Mouse (Mus musculus) heart, adult 2 months (tissue): ENCODE results near the gene Fbxl13. TPM values are rescaled to one million over a fixed set of nuclear protein-coding genes. Genes with fewer than 3 reads are reported as not detected.

Experiments
- DNase-seq, 2 experiments: peaks; one replicate each; pipeline ENCODE4 v3.0.0; 2021
- H3K27ac ChIP-seq: fragments of 200-600 bp; 2 replicates; pipeline ENCODE4 v1.8.1; 2022
- H3K27me3 ChIP-seq: fragments of 200-500 bp; 2 replicates; pipeline ENCODE4 v1.6.1; 2012; ENCODE audit warnings: mild to moderate bottlenecking, low read length, inconsistent platforms, mixed read lengths; ENCODE audit not compliant: control insufficient read depth, insufficient read depth
- H3K36me3 ChIP-seq: fragments of 200-500 bp; 2 replicates; pipeline ENCODE4 v1.6.1; 2012; ENCODE audit warnings: low read length, inconsistent platforms; ENCODE audit not compliant: control insufficient read depth, insufficient read depth
- H3K4me1 ChIP-seq: fragments of 200-500 bp; 2 replicates; pipeline ENCODE4 v1.6.1; 2011; ENCODE audit warnings: low read length; ENCODE audit not compliant: control insufficient read depth, insufficient read depth
- H3K4me3 ChIP-seq: fragments of 200-600 bp; 2 replicates; pipeline ENCODE4 v1.8.1; 2022
- H3K79me2 ChIP-seq: fragments of 200-500 bp; replicated peaks from 2 replicates; pipeline ENCODE4 v1.6.1; 2012; ENCODE audit warnings: mild to moderate bottlenecking, inconsistent platforms, low read length, moderate library complexity, mixed read lengths; ENCODE audit not compliant: control insufficient read depth, insufficient read depth
- H3K9ac ChIP-seq: fragments of 200-500 bp; 2 replicates; pipeline ENCODE4 v1.6.1; 2012; ENCODE audit warnings: low read depth, mild to moderate bottlenecking, control low read depth, inconsistent platforms, low read length, mixed read lengths
- CTCF ChIP-seq: fragments of 200-600 bp; IDR thresholded peaks from 2 replicates; pipeline ENCODE4 v1.8.1; 2022; ENCODE audit warnings: antibody characterized with exemption, mild to moderate bottlenecking, moderate library complexity
- EP300 ChIP-seq: fragments of 200-500 bp; IDR thresholded peaks from 2 replicates; pipeline ENCODE4 v1.6.1; 2011; ENCODE audit warnings: low read depth, low read length, control low read depth; ENCODE audit not compliant: insufficient read depth
- POLR2A ChIP-seq: fragments of 200-500 bp; IDR thresholded peaks from 2 replicates; pipeline ENCODE4 v1.6.1; 2011; ENCODE audit warnings: mild to moderate bottlenecking, low read depth, low read length, control low read depth; ENCODE audit not compliant: insufficient read depth
- WGBS: fragments of 180-500 bp; shearing (Covaris S2); methylation state at CpG from one replicate; pipeline ENCODE4 v1.1.7; 2018; 5-methylcytosine and 5-hydroxymethylcytosine counted together
- intact Hi-C: fragments of 180-260 bp; cut with DNase I; formaldehyde crosslinking; loops from one replicate; pipeline ENCODE4 v1.15.1; 2025
- polyA plus RNA-seq: library from polyadenylated mRNA; depleted of rRNA; stranded (reverse); fragments of >200 nt; gene quantifications from 2 replicates; pipeline ENCODE4 v1.2.3, GENCODE M21; 2012
- total RNA-seq, 2 experiments: library from RNA; stranded (reverse); gene quantifications; 2 replicates each; pipeline ENCODE4 v1.2.3; 2021

Fbxl13 gene
- total and polyA plus RNA-seq, 3 experiments: 0.47 TPM; not detected in 2

- Histone ChIP-seq H3K79me2 (no peaks in the 10 kb centered on the region), H3K9ac (no peak overlapping the region), H3K4me3 (no peak overlapping the region), H3K27me3 (no peaks in the 10 kb centered on the region), H3K4me1 (no peaks in the 10 kb centered on the region), H3K36me3 (no peaks in the 10 kb centered on the region), H3K27ac (no peak overlapping the region)
- intact Hi-C loops: no loop called here
- DNase-seq: no peak
- TF ChIP-seq CTCF: no peak
- no peak for TF ChIP-seq EP300
- TF ChIP-seq POLR2A: no peak
- WGBS: 88% methylated on average over 4 of the region's 4 CpGs
Measured at GRCm38 (mm10) chr5:21518207-21518606, 127.2 kb downstream of the Fbxl13 start.

- no peaks in the 10 kb centered on the region for H3K79me2 ChIP-seq
- intact Hi-C loops: no loop called here
- no peak overlapping the region for H3K9ac ChIP-seq
- WGBS: 95% methylated on average over 2 of the region's 2 CpGs
- TF ChIP-seq POLR2A (no peak), EP300 (no peak), CTCF (no peak)
- no peaks in the 10 kb centered on the region for H3K36me3 ChIP-seq
- no peaks in the 10 kb centered on the region for H3K4me1 ChIP-seq
- no peak overlapping the region for H3K4me3 ChIP-seq
- DNase-seq: no peak
- H3K27ac ChIP-seq: no peak overlapping the region
- no peaks in the 10 kb centered on the region for H3K27me3 ChIP-seq
Measured at GRCm38 (mm10) chr5:21517562-21517961, 127.9 kb downstream of the Fbxl13 start.

GRCm38 (mm10) chr5:21513363-21513762 lies 132.1 kb downstream of the Fbxl13 start:
- WGBS: 34% methylated on average over 10 of the region's 10 CpGs
- Histone ChIP-seq H3K9ac (no peak overlapping the region), H3K79me2 (no peaks in the 10 kb centered on the region), H3K27ac (no peak overlapping the region), H3K4me1 (no peaks in the 10 kb centered on the region), H3K27me3 (no peaks in the 10 kb centered on the region), H3K4me3 (no peak overlapping the region), H3K36me3 (no peaks in the 10 kb centered on the region)
- TF ChIP-seq POLR2A: no peak
- TF ChIP-seq CTCF: no peak
- no peak for TF ChIP-seq EP300
- intact Hi-C loops: no loop called here
- DNase-seq: no peak

- TF ChIP-seq CTCF: no peak
- TF ChIP-seq EP300: no peak
- TF ChIP-seq POLR2A: no peak
- Histone ChIP-seq H3K4me3 (no peak overlapping the region), H3K27ac (no peak overlapping the region), H3K36me3 (no peaks in the 10 kb centered on the region), H3K9ac (no peak overlapping the region), H3K4me1 (no peaks in the 10 kb centered on the region), H3K27me3 (no peaks in the 10 kb centered on the region), H3K79me2 (no peaks in the 10 kb centered on the region)
- no peak for DNase-seq
- intact Hi-C loops: no loop called here
- WGBS: 59% methylated on average over 4 of the region's 4 CpGs
Measured at GRCm38 (mm10) chr5:21509801-21510200, 135.6 kb downstream of the Fbxl13 start.

GRCm38 (mm10) chr5:21506887-21507286 lies 138.5 kb downstream of the Fbxl13 start:
- Histone ChIP-seq H3K4me3 (no peak overlapping the region), H3K27me3 (no peaks in the 10 kb centered on the region), H3K36me3 (no peaks in the 10 kb centered on the region), H3K79me2 (no peaks in the 10 kb centered on the region), H3K9ac (no peak overlapping the region), H3K27ac (no peak overlapping the region), H3K4me1 (no peaks in the 10 kb centered on the region)
- intact Hi-C loops: no loop called here
- no peak for DNase-seq
- WGBS: 53% methylated on average over 1 of the region's 1 CpGs
- no peak for TF ChIP-seq EP300
- no peak for TF ChIP-seq POLR2A
- no peak for TF ChIP-seq CTCF

- Histone ChIP-seq H3K27me3 (no peaks in the 10 kb centered on the region), H3K9ac (no peak overlapping the region), H3K4me1 (no peaks in the 10 kb centered on the region), H3K79me2 (no peaks in the 10 kb centered on the region), H3K27ac (no peak overlapping the region), H3K36me3 (no peaks in the 10 kb centered on the region), H3K4me3 (no peak overlapping the region)
- TF ChIP-seq EP300 (no peak), POLR2A (no peak), CTCF (no peak)
- 84% methylated on average over 8 of the region's 8 CpGs for WGBS
- intact Hi-C loops: no loop called here
- DNase-seq: no peak
Measured at GRCm38 (mm10) chr5:21505159-21505558, 140.3 kb downstream of the Fbxl13 start.
